Mouse (Mus musculus): ENCODE results near the gene Nup153. TPM values are rescaled to one million over a fixed set of nuclear protein-coding genes. Genes with fewer than 3 reads are reported as not detected.
A peak's percentile ranks its signal among the peaks of the same experiment; 100 is the strongest.

Nup153 gene
- polyA plus RNA-seq, 1 experiment = not detected

- WGBS = 1% methylated on average over 46 of the region's 46 CpGs
- TF ChIP-seq POLR2A (IDR thresholded peaks at IDR 0.05; ENCODE audit: insufficient read depth, low read depth, low read length) = peak; percentile 79
- no peak for TF ChIP-seq CTCF (IDR thresholded peaks at IDR 0.05; ENCODE audit: insufficient read depth, low read depth, low read length)
- 0 out of 2 replicates have a peak, but pooled peaks cover 2% of the 10 kb centered on the region for H3K4me1 ChIP-seq (ENCODE audit: control insufficient read depth, insufficient read depth, low read length)
- peak within 1 kb of the TSS; percentile 96 for H3K27ac ChIP-seq (ENCODE audit: insufficient read depth, low read depth, low read length)
- peak within 1 kb of the TSS; percentile 79 for H3K4me3 ChIP-seq (ENCODE audit: insufficient read depth, low read depth, low read length)
Observed at GRCm38 (mm10) chr13:46669048-46669619, 58.6 kb downstream of the Nup153 start, which contains the start of gene Fam8a1. Gene Fam8a1, plus strand, starts transcription at chr13:46669522.

GRCm38 (mm10) chr13:46663461-46663964, 64.2 kb downstream of the Nup153 start:
- H3K4me1 ChIP-seq (ENCODE audit: control insufficient read depth, insufficient read depth, low read length) = 0 out of 2 replicates have a peak, but pooled peaks cover 4% of the 10 kb centered on the region
- no peak overlapping the region for H3K4me3 ChIP-seq (ENCODE audit: insufficient read depth, low read depth, low read length)
- no peak overlapping the region for H3K27ac ChIP-seq (ENCODE audit: insufficient read depth, low read depth, low read length)
- TF ChIP-seq POLR2A (IDR thresholded peaks at IDR 0.05; ENCODE audit: insufficient read depth, low read depth, low read length) = no peak
- no peak for TF ChIP-seq CTCF (IDR thresholded peaks at IDR 0.05; ENCODE audit: insufficient read depth, low read depth, low read length)
- WGBS = 26% methylated on average over 4 of the region's 4 CpGs

- Histone ChIP-seq H3K4me3 (ENCODE audit: insufficient read depth, low read depth, low read length) (no peak overlapping the region), H3K27ac (ENCODE audit: insufficient read depth, low read depth, low read length) (no peak overlapping the region), H3K4me1 (ENCODE audit: control insufficient read depth, insufficient read depth, low read length) (0 out of 2 replicates have a peak, but pooled peaks cover 4% of the 10 kb centered on the region)
- TF ChIP-seq POLR2A (IDR thresholded peaks at IDR 0.05; ENCODE audit: insufficient read depth, low read depth, low read length) (no peak), CTCF (IDR thresholded peaks at IDR 0.05; ENCODE audit: insufficient read depth, low read depth, low read length) (no peak)
- 90% methylated on average over 5 of the region's 5 CpGs for WGBS
Observed at GRCm38 (mm10) chr13:46659211-46659610, 68.5 kb downstream of the Nup153 start.

GRCm38 (mm10) chr13:46654566-46654965, 73.2 kb downstream of the Nup153 start:
- no peak overlapping the region for H3K4me3 ChIP-seq (ENCODE audit: insufficient read depth, low read depth, low read length)
- H3K4me1 ChIP-seq (ENCODE audit: control insufficient read depth, insufficient read depth, low read length) = 0 out of 2 replicates have a peak, but pooled peaks cover 3% of the 10 kb centered on the region
- no peak overlapping the region for H3K27ac ChIP-seq (ENCODE audit: insufficient read depth, low read depth, low read length)
- no peak for TF ChIP-seq POLR2A (IDR thresholded peaks at IDR 0.05; ENCODE audit: insufficient read depth, low read depth, low read length)
- TF ChIP-seq CTCF (IDR thresholded peaks at IDR 0.05; ENCODE audit: insufficient read depth, low read depth, low read length) = no peak
- 73% methylated on average over 5 of the region's 5 CpGs for WGBS

- 78% methylated on average over 4 of the region's 4 CpGs for WGBS
- Histone ChIP-seq H3K4me1 (ENCODE audit: control insufficient read depth, insufficient read depth, low read length) (0 out of 2 replicates have a peak, but pooled peaks cover 3% of the 10 kb centered on the region), H3K27ac (ENCODE audit: insufficient read depth, low read depth, low read length) (no peak overlapping the region), H3K4me3 (ENCODE audit: insufficient read depth, low read depth, low read length) (no peak overlapping the region)
- no peak for TF ChIP-seq CTCF (IDR thresholded peaks at IDR 0.05; ENCODE audit: insufficient read depth, low read depth, low read length)
- no peak for TF ChIP-seq POLR2A (IDR thresholded peaks at IDR 0.05; ENCODE audit: insufficient read depth, low read depth, low read length)
Observed at GRCm38 (mm10) chr13:46653671-46654070, 74.1 kb downstream of the Nup153 start.

GRCm38 (mm10) chr13:46652671-46653070, 75.1 kb downstream of the Nup153 start:
- Histone ChIP-seq H3K27ac (ENCODE audit: insufficient read depth, low read depth, low read length) (no peak overlapping the region), H3K4me1 (ENCODE audit: control insufficient read depth, insufficient read depth, low read length) (0 out of 2 replicates have a peak, but pooled peaks cover 3% of the 10 kb centered on the region), H3K4me3 (ENCODE audit: insufficient read depth, low read depth, low read length) (no peak overlapping the region)
- WGBS = 80% methylated on average over 7 of the region's 7 CpGs
- TF ChIP-seq POLR2A (IDR thresholded peaks at IDR 0.05; ENCODE audit: insufficient read depth, low read depth, low read length) (no peak), CTCF (IDR thresholded peaks at IDR 0.05; ENCODE audit: insufficient read depth, low read depth, low read length) (no peak)

- no peak overlapping the region for H3K27ac ChIP-seq (ENCODE audit: insufficient read depth, low read depth, low read length)
- WGBS = 93% methylated on average over 7 of the region's 7 CpGs
- H3K4me1 ChIP-seq (ENCODE audit: control insufficient read depth, insufficient read depth, low read length) = 0 out of 2 replicates have a peak, but pooled peaks cover 3% of the 10 kb centered on the region
- TF ChIP-seq CTCF (IDR thresholded peaks at IDR 0.05; ENCODE audit: insufficient read depth, low read depth, low read length) (no peak), POLR2A (IDR thresholded peaks at IDR 0.05; ENCODE audit: insufficient read depth, low read depth, low read length) (no peak)
- no peak overlapping the region for H3K4me3 ChIP-seq (ENCODE audit: insufficient read depth, low read depth, low read length)
Observed at GRCm38 (mm10) chr13:46651853-46652252, 75.9 kb downstream of the Nup153 start.

GRCm38 (mm10) chr13:46645476-46645875, 82.3 kb downstream of the Nup153 start:
- TF ChIP-seq CTCF (IDR thresholded peaks at IDR 0.05; ENCODE audit: insufficient read depth, low read depth, low read length) (no peak), POLR2A (IDR thresholded peaks at IDR 0.05; ENCODE audit: insufficient read depth, low read depth, low read length) (no peak)
- WGBS = 95% methylated on average over 6 of the region's 6 CpGs
- no peaks in the 10 kb centered on the region for H3K4me1 ChIP-seq (ENCODE audit: control insufficient read depth, insufficient read depth, low read length)
- H3K27ac ChIP-seq (ENCODE audit: insufficient read depth, low read depth, low read length) = no peak overlapping the region
- no peak overlapping the region for H3K4me3 ChIP-seq (ENCODE audit: insufficient read depth, low read depth, low read length)

- TF ChIP-seq POLR2A (IDR thresholded peaks at IDR 0.05; ENCODE audit: insufficient read depth, low read depth, low read length) = no peak
- TF ChIP-seq CTCF (IDR thresholded peaks at IDR 0.05; ENCODE audit: insufficient read depth, low read depth, low read length) = no peak
- WGBS = 97% methylated on average over 6 of the region's 6 CpGs
- no peaks in the 10 kb centered on the region for H3K4me1 ChIP-seq (ENCODE audit: control insufficient read depth, insufficient read depth, low read length)
- H3K27ac ChIP-seq (ENCODE audit: insufficient read depth, low read depth, low read length) = no peak overlapping the region
- no peak overlapping the region for H3K4me3 ChIP-seq (ENCODE audit: insufficient read depth, low read depth, low read length)
Observed at GRCm38 (mm10) chr13:46644175-46644574, 83.6 kb downstream of the Nup153 start.
